Mouse (Mus musculus): ENCODE results near the gene Jph2.

DNA sequence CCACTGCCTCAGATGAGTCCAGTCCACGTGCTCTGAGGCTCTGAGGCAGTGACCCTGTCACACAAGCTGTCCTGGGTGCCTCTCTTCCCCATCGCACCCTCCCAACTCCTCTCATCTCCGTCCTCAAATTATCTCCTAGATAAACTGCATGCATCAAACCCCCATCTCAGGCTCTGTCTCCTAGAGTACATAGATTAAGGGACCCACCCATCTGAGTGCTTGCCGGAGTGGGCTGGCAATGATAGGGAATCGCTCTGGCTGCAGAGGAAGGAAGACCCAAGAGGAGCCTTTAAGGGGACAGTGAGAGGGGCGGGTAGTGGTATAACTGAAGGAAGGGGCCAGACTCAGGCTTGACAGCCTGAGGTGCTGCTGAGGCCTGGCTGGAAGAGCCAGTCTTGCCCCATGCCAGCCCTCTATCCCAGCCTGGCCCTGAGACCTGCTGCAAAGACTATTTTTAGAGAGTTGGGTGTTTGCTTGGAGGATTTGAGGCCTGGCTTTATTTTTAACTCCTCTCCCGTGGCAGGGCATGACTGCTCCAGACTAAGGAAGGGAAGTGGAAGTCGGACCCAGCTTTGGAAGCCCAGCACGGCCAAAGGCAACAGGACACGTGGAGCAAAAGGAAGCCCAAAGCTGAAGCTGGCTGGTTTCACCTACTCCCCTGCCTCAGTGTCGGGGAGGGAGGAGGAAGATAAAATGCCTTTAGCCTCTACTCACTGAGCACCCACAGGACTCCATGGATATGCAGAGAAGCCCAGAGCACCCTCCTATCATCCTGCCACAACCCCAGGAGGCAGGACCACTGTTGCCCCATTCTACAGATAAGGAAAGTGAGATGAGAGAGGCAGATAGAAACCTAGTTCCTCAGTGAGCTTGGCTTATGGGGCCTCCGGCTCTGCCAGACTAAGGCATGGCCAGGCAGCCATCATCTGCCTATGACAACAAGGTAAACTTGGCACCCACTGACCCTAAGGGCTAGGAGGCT is 34.6 kb downstream of the Jph2 start:
- TF ChIP-seq GATA1 (IDR thresholded peaks at IDR 0.05; ENCODE audit: low read length), result no peak
- no peak for TF ChIP-seq TAL1 (IDR thresholded peaks at IDR 0.05; ENCODE audit: low read length)

Data from erythroblast, embryonic 14.5 days (primary cell).